Mouse (Mus musculus): Measurements from ENCODE around the gene Mrpl45.
"Not testable (repeated sequence)": the region's sequence is repeated elsewhere in the genome, so short reads cannot be mapped to it uniquely, and the experiment has no call there.

The Mrpl45 gene

GRCm38 (mm10) chr11:97315504-97316503 is at the start of gene Mrpl45:
Mrpl45 (plus strand) TSS chr11:97315716.
- Histone ChIP-seq H3K4me3 (replicated peaks; ENCODE audit: low read length) (peak within 1 kb of the TSS; percentile 89), H3K36me3 (ENCODE audit: insufficient read depth, low read length) (peaks cover 34% of the 10 kb centered on the region), H3K4me1 (replicated peaks; ENCODE audit: low read depth, low read length) (peaks cover 53% of the 10 kb centered on the region), H3K9me3 (ENCODE audit: low read length) (no peaks in the 10 kb centered on the region), H3K27me3 (ENCODE audit: insufficient read depth, low read length) (no peaks in the 10 kb centered on the region)
- TF ChIP-seq CTCF (conservative IDR thresholded peaks at IDR 0.05; ENCODE audit: low read length) (no peak), POU5F1 (IDR thresholded peaks at IDR 0.05; ENCODE audit: borderline replicate concordance, low read length) (no peak), NANOG (IDR thresholded peaks at IDR 0.05; ENCODE audit: borderline replicate concordance, low read length) (no peak)

GRCm38 (mm10) chr11:97266544-97266943 is 49.0 kb upstream of the Mrpl45 start:
- not testable (repeated sequence) for H3K4me3 ChIP-seq (replicated peaks; ENCODE audit: low read length); H3K9me3 ChIP-seq (ENCODE audit: low read length); H3K27me3 ChIP-seq (ENCODE audit: insufficient read depth, low read length)
- Histone ChIP-seq H3K4me1 (replicated peaks; ENCODE audit: low read depth, low read length) (peaks cover 59% of the 10 kb centered on the region), H3K36me3 (ENCODE audit: insufficient read depth, low read length) (peaks cover 68% of the 10 kb centered on the region)

- not testable (repeated sequence) for H3K4me3 ChIP-seq (replicated peaks; ENCODE audit: low read length); H3K27me3 ChIP-seq (ENCODE audit: insufficient read depth, low read length); H3K9me3 ChIP-seq (ENCODE audit: low read length)
- Histone ChIP-seq H3K36me3 (ENCODE audit: insufficient read depth, low read length) (peaks cover 38% of the 10 kb centered on the region), H3K4me1 (replicated peaks; ENCODE audit: low read depth, low read length) (peaks cover 66% of the 10 kb centered on the region)
- peak; percentile 10 for TF ChIP-seq CTCF (conservative IDR thresholded peaks at IDR 0.05; ENCODE audit: low read length)
Measured at GRCm38 (mm10) chr11:97270004-97270403, 45.5 kb upstream of the Mrpl45 start.

- Histone ChIP-seq H3K4me1 (replicated peaks; ENCODE audit: low read depth, low read length) (peaks cover 80% of the 10 kb centered on the region), H3K4me3 (replicated peaks; ENCODE audit: low read length) (no peak overlapping the region), H3K27me3 (ENCODE audit: insufficient read depth, low read length) (no peaks in the 10 kb centered on the region), H3K36me3 (ENCODE audit: insufficient read depth, low read length) (peaks cover 14% of the 10 kb centered on the region; the same call in 1 of the 2 replicates), H3K9me3 (ENCODE audit: low read length) (no peaks in the 10 kb centered on the region)
- no peak for TF ChIP-seq CTCF (conservative IDR thresholded peaks at IDR 0.05; ENCODE audit: low read length)
- no peak for TF ChIP-seq NANOG (IDR thresholded peaks at IDR 0.05; ENCODE audit: borderline replicate concordance, low read length)
- TF ChIP-seq POU5F1 (IDR thresholded peaks at IDR 0.05; ENCODE audit: borderline replicate concordance, low read length), result no peak
Measured at GRCm38 (mm10) chr11:97272835-97273234, 42.7 kb upstream of the Mrpl45 start.

- peak; percentile 53 for TF ChIP-seq CTCF (conservative IDR thresholded peaks at IDR 0.05; ENCODE audit: low read length)
- TF ChIP-seq NANOG (IDR thresholded peaks at IDR 0.05; ENCODE audit: borderline replicate concordance, low read length), result no peak
Measured at GRCm38 (mm10) chr11:97273613-97274012, 41.9 kb upstream of the Mrpl45 start.

GRCm38 (mm10) chr11:97274947-97275346 is 40.6 kb upstream of the Mrpl45 start:
- not testable (repeated sequence) for H3K27me3 ChIP-seq (ENCODE audit: insufficient read depth, low read length); H3K9me3 ChIP-seq (ENCODE audit: low read length)
- Histone ChIP-seq H3K4me3 (replicated peaks; ENCODE audit: low read length) (0 out of 2 replicates have a peak overlapping the region, but pooled peaks have one; percentile 5), H3K36me3 (ENCODE audit: insufficient read depth, low read length) (peaks cover 11% of the 10 kb centered on the region; the same call in 1 of the 2 replicates), H3K4me1 (replicated peaks; ENCODE audit: low read depth, low read length) (peaks cover 78% of the 10 kb centered on the region)

More at GRCm38 (mm10) chr11:97273613-97274012, 41.9 kb upstream of the Mrpl45 start:
- H3K36me3 ChIP-seq (ENCODE audit: insufficient read depth, low read length), result peaks cover 11% of the 10 kb centered on the region; the same call in 1 of the 2 replicates
- no peaks in the 10 kb centered on the region for H3K27me3 ChIP-seq (ENCODE audit: insufficient read depth, low read length)
- H3K9me3 ChIP-seq (ENCODE audit: low read length), result no peaks in the 10 kb centered on the region
- peaks cover 80% of the 10 kb centered on the region for H3K4me1 ChIP-seq (replicated peaks; ENCODE audit: low read depth, low read length)
- no peak overlapping the region for H3K4me3 ChIP-seq (replicated peaks; ENCODE audit: low read length)

GRCm38 (mm10) chr11:97275349-97275748 is 40.2 kb upstream of the Mrpl45 start:
- Histone ChIP-seq H3K27me3 (ENCODE audit: insufficient read depth, low read length) (no peaks in the 10 kb centered on the region), H3K4me1 (replicated peaks; ENCODE audit: low read depth, low read length) (peaks cover 77% of the 10 kb centered on the region), H3K9me3 (ENCODE audit: low read length) (no peaks in the 10 kb centered on the region), H3K4me3 (replicated peaks; ENCODE audit: low read length) (0 out of 2 replicates have a peak overlapping the region, but pooled peaks have one; percentile 2), H3K36me3 (ENCODE audit: insufficient read depth, low read length) (peaks cover 10% of the 10 kb centered on the region; the same call in 1 of the 2 replicates)
- TF ChIP-seq NANOG (IDR thresholded peaks at IDR 0.05; ENCODE audit: borderline replicate concordance, low read length) (no peak), POU5F1 (IDR thresholded peaks at IDR 0.05; ENCODE audit: borderline replicate concordance, low read length) (no peak)

GRCm38 (mm10) chr11:97276019-97276418 is 39.5 kb upstream of the Mrpl45 start:
- Histone ChIP-seq H3K4me3 (replicated peaks; ENCODE audit: low read length) (peak overlapping the region; percentile 2; the same call in 1 of the 2 replicates), H3K9me3 (ENCODE audit: low read length) (no peaks in the 10 kb centered on the region), H3K4me1 (replicated peaks; ENCODE audit: low read depth, low read length) (peaks cover 72% of the 10 kb centered on the region), H3K27me3 (ENCODE audit: insufficient read depth, low read length) (no peaks in the 10 kb centered on the region), H3K36me3 (ENCODE audit: insufficient read depth, low read length) (peaks cover 6% of the 10 kb centered on the region; the same call in 1 of the 2 replicates)
- TF ChIP-seq NANOG (IDR thresholded peaks at IDR 0.05; ENCODE audit: borderline replicate concordance, low read length), result no peak
- TF ChIP-seq POU5F1 (IDR thresholded peaks at IDR 0.05; ENCODE audit: borderline replicate concordance, low read length), result no peak
- TF ChIP-seq CTCF (conservative IDR thresholded peaks at IDR 0.05; ENCODE audit: low read length), result no peak

- TF ChIP-seq POU5F1 (IDR thresholded peaks at IDR 0.05; ENCODE audit: borderline replicate concordance, low read length) (no peak), NANOG (IDR thresholded peaks at IDR 0.05; ENCODE audit: borderline replicate concordance, low read length) (no peak; the same call in 1 of the 2 replicates), CTCF (conservative IDR thresholded peaks at IDR 0.05; ENCODE audit: low read length) (no peak)
- Histone ChIP-seq H3K4me1 (replicated peaks; ENCODE audit: low read depth, low read length) (peaks cover 77% of the 10 kb centered on the region), H3K36me3 (ENCODE audit: insufficient read depth, low read length) (no peaks in the 10 kb centered on the region; the same call in 1 of the 2 replicates), H3K4me3 (replicated peaks; ENCODE audit: low read length) (peak overlapping the region; percentile 91), H3K27me3 (ENCODE audit: insufficient read depth, low read length) (no peaks in the 10 kb centered on the region), H3K9me3 (ENCODE audit: low read length) (no peaks in the 10 kb centered on the region)
Measured at GRCm38 (mm10) chr11:97277166-97277565, 38.4 kb upstream of the Mrpl45 start.
